Mouse (Mus musculus): ENCODE measurements around the gene Scfd2.

Scfd2 gene

DNA sequence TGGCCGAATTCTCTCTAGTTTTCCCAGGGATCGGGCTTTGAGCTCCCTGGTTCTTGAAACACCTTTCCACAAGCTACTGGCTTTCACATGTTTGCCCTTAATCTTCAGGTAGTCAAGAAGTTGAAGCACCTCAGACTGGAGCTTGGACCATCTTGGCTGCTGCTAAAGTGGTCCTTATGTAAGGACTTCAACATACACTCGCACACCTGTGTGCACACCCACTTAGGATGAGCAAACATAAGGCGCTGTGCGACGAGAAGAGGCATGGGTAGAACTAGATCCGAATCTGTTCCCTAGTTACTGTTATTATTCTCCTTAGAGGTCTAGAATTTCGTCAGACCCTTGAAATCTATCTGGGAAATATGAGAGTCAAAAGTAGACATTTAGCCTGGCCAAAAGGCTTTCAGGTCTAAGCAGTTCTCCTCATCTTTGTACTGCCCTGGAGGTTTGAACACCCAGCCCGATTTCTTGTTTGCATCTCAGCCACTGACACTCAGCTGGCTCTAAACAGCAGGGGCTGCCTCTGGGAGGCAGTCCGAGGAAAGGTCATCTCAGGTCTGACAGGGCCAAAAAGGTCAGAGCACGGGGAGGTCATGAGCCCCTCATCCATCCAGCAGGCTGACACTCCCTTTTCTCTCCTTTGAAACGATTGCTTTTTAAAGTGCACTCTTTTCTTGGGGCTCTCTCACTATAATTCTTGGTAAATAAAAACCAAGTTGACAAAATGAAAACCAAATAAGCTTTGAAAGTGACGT, 290.5 kb downstream of the Scfd2 start:
- no peak for DNase-seq (ENCODE audit: low spot score)

DNA sequence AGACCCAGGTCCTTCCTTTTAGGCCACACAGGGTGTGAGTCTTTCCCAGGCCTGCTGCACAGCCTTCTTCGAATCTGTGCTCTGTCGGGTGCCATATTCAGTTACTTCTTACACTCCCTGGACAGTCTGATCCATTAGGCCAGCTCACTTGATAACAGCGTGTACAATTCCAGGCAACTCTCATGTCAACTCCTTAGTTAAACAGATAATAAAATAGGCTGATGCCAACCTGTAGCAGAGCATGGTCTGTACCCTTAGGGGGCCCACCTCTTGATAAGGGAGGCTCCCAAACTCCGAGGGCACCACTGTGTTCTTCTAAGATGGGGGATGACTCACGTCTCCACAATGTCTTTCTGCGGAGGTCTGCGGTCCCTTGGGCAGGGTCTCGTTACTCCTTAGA, 291.3 kb downstream of the Scfd2 start:
- no peak for DNase-seq (ENCODE audit: low spot score)

DNA sequence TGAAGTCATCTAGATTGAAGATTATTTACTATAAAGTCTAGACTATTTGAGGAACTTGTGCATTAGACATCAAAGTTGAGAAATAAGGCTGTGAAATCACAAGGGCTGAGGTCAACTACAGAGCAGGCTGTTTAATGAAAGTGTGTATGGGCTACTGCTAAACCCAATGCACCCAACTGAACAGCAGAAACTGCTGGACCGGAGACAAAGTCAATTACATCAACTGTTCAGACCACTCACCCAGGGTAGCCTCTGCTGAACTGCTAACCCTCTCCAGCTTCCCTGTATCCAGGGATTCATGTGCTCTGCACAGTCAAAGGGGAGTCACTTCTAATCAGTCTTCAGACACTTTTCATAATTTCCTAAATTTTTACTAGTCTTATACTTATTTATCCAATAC, 292.2 kb downstream of the Scfd2 start:
- DNase-seq (ENCODE audit: low spot score), result no peak

DNA sequence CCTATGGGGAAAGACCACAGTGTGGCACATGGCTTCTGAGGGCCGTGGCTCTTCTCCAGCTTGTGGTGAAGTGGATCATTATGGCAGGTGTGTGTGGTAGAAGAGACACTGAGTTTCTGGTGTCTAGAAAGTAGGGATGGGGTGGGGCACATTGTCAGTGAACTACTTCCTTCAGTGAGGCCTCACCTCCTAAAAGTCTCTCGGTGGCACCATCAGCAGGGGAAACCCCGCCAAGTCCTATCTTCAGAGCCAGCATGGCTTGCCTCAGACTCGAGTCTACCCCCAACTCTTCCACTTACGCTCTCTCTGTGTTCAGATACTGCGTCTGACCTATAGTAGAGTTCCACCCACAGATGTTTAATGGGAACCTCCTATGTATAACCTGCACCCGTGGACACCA, 297.8 kb downstream of the Scfd2 start:
- DNase-seq (ENCODE audit: low spot score), result no peak

DNA sequence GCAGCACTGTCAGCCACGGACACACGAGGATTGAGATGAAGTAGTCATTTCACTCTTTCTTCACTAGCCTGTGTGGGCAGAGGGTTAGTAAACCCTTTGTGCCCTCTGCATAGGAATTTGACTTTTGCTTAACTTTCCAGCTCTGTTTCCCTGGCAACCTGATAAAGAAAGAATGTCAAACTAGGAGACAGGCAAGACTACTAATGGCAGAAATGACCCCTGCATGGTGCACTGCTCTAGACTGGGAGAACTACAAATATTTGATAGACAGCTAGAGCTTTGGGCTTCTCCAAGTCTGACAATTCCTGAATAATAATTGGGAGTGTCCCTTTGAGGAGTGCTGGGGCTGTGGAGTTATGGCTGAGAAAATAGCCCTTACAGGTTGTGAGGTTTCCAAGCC, 301.0 kb downstream of the Scfd2 start:
- no peak for DNase-seq (ENCODE audit: low spot score)

DNA sequence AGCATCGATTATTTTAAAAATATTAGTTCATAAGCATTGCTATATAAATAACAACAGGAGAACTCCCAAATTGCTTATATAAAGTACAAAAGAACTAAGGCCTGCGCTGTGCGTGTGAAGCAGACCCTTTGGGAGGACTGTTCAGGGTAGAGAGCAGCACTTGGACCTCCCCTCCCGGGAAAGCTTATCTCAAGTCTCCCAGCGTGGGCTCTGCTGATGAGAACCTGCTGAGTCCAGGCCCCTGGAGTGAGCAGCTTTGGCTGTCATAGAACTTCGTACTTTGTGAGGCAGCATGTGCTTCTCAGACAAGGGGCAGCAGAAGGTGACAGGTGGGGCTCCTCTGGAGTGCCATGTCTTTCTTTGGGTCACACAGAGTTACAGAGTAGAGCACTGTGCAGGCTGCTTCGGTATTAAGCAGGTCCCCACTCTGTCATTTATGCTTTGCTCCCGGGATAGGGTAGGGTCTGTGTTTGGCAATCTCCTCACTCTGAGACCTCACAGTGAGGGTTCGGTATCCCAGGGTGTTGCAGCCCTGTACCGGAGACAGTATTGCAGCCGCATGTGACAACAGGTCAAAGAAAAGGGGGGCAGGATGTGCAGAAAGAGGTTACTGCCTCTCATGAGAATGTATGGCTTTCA, 301.7 kb downstream of the Scfd2 start:
- no peak for DNase-seq (ENCODE audit: low spot score)

DNA sequence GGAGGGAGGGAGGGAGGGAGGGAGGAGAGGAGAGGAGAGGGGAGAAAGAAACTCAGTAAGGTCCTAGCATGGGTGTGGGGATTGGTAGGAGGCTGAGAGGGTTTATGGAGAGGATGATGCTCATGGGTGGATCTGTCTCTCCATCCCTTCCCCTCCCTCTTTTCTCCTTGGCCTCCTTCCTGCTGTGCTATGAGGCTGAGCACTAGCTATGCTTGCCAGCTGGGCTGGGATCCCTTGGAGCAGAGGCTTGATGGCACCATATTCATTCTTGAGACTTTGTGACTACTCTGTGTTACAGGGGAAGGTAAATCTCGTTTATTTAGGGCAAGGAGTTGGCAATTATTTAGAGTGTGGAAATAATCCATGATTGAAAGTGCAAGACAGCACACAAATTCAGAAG, 302.6 kb downstream of the Scfd2 start:
- no peak for DNase-seq (ENCODE audit: low spot score)

DNA sequence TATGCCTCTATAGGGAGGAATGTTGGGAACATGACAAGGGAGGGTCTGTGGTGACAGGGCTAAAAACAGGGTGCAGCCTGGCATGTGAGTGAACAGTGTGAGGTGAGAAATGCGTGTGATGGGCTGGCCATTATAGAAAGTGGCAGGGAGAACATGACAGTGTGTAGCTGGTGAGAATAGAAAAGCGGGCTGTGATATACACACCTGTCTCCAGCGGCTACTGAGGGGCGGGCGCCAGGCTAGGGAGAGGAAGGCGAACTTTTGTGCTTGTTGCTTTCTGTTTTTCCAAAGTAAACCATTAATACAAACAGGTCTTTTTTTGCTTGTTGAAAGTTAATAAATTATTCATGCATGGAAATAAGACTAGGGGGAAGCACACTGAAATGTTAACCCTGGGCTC, 304.2 kb downstream of the Scfd2 start:
- DNase-seq (ENCODE audit: low spot score), result no peak

DNA sequence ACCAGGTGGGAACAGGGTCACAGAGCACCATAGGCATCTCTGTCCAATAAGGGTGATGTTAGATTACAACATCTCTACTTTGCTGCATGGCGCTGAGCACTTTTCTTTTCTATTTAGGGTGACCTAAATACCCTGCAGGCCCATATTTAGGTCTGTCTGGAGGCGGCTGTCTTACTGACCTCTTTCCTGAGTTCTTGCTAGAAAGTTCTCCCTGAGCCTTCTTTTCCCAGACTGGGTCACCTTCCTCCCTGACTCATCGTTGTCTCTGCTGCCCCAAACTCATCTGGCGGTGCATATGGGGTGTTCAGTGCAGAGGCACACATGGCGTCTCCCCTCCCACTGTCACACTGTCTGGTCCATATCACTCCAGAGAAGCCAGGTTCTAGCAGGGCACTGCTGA, 305.4 kb downstream of the Scfd2 start:
- DNase-seq (ENCODE audit: low spot score), result no peak

DNA sequence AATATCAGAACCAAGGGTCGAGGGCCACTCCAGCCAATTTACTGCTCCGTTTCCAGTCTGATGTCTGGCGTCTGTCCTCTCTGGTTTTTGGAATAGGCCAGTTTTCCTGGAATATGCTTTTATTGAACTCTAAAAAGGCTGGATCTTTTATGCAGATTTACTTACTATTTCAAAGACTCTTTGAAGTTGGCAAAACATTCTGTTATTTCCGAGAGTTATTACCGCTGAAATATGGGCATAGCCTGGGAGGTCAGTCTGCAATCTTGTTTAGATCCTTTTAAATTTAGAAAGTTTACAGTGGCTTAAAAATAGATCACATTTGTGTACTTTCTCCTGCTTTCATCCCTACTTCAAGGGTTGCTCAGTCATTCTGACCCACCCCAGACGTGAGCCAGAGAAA, 307.1 kb downstream of the Scfd2 start:
- no peak for DNase-seq (ENCODE audit: low spot score)

DNA sequence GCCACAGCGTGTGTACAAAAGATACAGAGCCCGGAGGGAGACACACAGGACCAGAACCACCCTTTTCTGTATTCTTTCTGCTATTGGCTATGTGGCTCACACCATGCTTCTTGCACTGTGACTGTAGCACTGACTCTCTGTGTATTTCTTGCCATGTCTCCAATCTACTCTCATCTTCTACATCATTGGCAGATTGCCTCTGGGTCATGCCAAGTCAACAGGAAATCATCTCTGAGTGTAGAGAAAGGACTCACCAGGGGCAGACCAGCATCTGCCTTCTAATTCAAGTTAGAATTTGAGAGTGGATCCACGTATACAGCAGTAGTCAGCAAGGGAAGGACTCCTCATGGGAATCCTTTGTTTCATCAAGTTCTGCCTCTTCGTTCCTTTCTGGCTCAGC, 308.9 kb downstream of the Scfd2 start:
- no peak for DNase-seq (ENCODE audit: low spot score)

DNA sequence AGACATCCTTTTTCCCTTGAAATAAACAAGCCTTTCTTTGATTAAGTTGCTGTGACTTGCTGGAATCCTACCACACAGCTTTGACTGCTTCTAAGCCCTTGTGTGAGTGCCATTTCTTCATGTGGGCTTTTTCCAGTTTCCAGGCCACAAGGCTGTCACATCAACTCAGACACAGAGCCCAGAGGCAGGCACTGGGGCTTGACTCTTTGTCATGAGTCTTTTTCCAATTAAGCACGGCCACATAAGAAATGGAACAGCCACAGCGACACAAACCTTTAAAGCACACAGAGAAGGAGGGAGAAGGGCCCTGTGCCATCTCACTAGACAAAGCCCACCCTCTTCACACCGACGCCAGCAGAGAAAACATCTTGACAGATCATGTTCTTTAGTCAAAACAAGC, 313.0 kb downstream of the Scfd2 start:
- DNase-seq (ENCODE audit: low spot score), result no peak

DNA sequence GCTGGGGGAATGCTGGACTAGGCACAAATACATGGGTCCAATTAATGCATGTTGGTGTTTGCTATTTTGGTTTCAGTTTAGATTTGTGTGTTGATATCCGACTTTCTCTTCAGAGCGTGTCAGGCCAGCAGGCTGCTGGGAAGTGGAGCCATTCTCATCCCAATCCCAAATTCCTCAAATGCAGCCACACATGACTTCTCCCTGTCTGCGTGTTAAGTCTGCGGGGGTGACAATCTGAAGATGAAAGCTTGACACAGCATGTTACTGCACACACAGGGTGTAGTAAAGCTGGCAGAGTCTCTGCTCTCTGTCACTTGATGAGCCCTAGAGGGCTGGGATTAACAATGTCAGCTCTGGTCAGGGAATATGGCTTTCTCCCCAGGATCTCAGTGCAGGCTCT, 316.4 kb downstream of the Scfd2 start:
- no peak for DNase-seq (ENCODE audit: low spot score)

DNA sequence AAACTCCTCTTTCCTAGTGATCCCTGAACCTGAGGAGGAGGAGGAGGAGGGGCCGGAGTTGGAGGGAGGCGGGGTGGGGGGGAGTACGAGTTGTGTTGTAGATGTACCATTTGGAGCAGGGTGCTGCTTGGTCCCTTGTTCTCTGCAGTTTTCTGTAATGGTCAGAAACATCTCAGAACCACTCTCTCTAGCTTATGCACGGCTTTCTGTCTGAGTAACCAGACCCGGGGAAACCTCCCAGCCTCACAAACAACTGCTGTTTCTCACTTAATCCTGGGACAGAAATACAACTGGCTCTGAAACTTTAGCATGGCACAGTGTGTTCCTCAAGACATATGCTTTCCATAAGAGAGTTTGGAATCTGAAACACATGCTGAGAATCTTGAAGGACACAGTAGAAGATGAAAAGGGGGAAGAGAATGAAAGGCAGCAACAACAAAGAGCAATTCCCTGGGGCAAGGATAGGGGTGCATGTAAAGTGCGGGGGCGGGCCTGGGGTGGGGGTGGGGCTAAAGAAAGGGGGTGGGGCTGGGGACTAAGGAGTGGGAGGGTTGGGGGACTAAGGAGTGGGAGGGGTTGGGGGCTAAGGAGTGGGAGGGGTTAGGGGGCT, 317.0 kb downstream of the Scfd2 start:
- no peak for DNase-seq (ENCODE audit: low spot score)

DNA sequence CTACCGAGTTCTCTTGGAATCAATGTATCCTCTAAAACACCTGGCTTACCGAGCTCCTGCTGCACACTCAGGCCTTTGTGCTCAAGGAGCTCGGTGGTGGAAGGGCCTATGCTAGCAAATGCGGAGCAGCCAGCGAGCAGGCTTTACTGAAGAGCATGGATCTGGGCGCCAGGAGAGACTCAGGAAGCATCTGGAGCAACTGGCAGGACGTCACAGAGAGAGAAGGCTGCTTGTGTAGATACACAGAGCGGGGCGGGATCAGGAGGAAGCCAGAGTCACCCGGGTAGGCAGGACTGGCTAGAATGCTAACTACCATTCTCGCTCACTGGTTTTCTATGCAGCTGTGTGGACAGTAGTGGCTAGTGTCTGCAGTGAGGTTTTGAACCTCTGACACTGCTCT, 320.2 kb downstream of the Scfd2 start:
- DNase-seq (ENCODE audit: low spot score), result peak; percentile 22

DNA sequence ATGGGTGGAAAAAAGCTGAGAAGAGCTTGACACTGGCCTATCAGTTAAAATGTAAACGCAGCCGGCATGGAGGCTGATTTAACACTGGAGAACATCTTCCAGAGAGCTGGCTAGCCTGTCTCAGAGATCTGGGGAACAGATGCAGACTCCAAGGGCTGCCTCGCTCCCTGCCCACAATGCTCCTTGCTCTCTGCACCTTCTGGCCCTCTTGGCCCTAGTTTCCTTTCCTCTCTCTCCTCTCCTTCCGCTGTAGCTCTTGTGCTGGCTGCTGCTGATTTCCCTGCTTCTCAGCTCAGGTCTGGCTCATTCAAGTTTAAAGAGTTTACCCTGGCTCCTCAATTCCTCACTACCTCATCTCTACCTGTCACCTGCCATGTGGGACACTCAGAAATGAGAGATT, 321.9 kb downstream of the Scfd2 start:
- DNase-seq (ENCODE audit: low spot score), result no peak

DNA sequence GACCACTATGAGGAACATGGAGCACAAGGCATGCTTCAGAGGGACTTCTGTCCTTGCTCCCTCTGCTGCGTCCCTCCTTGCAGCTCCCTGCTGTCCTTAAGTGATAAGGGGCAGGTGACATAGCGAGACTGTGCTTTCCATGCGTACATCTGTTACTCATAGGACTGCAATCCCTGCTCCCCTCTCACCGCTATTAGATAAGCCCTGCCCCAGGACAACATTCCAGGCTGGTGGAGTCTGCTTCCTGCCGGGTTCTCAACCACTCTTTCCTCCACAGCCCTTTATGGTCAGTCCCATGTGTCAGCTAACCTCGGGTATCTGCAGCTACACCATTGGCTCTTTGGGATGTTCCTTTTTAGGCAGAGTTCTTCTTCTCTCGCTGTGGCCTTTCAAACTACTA, 323.1 kb downstream of the Scfd2 start:
- DNase-seq (ENCODE audit: low spot score), result no peak

DNA sequence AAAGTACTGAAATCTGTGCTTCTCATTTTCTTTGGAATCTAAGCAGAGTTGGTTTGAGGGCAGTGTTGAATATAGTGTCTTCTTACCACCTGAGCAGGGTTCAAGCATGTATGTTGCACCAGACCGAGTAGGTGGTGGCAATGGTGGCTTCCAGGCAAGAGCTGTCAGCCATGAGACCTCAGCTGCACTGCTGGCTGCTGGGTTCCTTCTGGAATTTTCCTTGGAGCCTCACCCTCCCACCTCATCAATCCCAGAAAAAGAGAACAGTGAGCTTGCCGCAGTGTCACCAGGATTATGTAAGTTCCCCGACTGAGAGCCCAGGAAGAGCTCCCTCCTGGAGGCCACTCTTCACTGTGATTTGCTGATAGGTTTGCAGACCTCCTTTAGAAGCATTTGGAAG, 324.4 kb downstream of the Scfd2 start:
- DNase-seq (ENCODE audit: low spot score), result no peak

DNA sequence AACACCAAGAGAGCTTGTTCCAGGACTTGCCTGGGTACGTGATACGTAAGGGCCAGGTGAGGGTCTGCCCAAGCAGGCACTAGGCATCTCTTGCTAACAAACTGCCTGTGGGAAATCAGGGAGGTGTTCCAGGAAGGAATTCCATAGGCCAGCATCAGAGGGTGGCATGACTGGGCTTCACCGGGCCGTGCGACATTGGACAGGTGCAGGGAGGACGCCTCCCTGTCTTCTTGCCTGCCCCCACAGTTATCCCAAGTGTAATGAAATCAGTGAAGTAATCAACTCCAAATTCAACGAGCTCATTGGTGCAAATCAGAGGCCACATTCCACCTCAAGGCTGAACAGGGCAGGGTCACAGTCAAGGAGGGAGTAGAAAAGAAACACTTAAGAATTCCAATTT, 324.9 kb downstream of the Scfd2 start:
- DNase-seq (ENCODE audit: low spot score), result no peak

DNA sequence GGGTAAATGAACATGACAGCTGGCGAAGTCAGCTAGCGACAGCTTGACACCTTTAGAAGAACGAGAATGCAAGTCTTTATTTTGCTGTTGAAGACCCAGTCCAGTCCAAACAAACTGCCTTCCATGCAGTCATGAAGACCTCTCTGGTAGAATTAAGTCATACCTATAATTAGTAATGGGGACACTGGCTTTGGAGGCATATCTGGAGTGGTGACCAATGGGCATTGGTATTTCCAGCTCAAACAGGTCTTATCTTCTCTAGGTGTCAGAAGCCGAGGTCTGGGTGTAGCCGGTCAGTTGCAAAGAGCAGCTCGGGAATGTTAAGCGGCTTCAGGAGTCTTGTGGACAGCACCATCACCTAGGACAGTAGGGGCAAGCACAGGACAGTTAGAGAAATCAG, 325.5 kb downstream of the Scfd2 start:
- no peak for DNase-seq (ENCODE audit: low spot score)

DNA sequence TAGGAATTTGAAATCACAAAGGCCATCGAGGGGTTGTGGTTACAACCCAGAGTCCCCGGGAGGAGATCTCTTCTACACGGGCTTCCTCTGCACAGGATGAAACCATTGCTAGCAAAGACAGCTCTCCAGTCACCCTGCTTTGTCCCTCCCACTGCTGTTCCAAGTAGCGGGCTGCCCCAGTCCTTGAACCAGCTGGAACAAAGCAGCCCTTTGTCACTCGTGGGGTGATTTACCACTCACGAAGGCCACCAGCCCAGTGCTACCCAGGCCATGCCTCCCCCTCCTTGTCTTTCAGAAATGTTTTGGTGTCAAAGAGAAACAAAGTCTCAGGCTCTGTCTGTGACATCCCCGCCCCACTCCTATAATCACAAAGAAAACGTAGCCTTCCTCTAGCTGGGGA, 326.1 kb downstream of the Scfd2 start:
- DNase-seq (ENCODE audit: low spot score), result peak; percentile 77

DNA sequence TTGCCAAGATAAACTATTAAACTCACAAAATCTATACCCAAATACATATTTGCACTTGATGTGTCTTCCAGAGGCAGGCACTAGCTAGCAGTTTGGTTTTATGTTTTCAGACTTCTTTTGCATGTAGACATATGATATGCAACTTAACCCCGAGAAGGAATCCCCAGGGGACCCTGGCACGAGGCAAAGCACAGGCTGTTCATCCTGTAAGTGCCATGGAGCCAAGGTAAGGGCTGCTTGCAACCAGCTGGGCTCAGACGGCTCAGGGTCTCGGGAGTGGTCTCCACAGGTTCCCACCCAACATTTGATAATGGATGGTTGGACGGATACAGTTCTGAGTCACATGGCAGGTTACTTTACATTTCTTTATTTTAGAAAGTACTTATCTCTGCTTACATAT, 327.1 kb downstream of the Scfd2 start:
- no peak for DNase-seq (ENCODE audit: low spot score)

DNA sequence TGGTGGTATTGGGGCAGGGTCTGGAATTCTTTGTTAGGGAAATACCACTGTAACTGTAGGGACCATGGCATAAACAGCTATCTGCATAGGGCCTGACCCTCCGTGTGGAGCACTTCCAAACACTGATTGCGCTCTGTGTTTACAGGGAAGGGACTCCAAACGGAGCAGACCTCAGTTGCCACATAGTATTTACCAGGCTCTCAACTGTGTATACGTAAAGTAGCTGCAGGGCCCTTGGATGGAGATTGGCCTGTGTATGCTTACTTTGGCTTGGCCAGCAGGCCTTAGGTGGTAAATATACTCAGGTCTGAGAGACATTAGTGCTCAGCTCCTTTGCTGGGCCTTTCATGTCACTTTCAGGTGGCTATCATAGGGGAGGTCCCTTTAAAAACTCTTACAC, 329.0 kb downstream of the Scfd2 start:
- no peak for DNase-seq (ENCODE audit: low spot score)
